In genomic region chr2:167447629-167448028, GRCm38 (mm10) we compare ENCODE assay signal across 16 mouse cellular contexts. TPM values are rescaled to one million over a fixed set of nuclear protein-coding genes. Genes with fewer than 3 reads are reported as not detected.
DNase-seq lines count a peak whose midpoint lies in the region; ATAC-seq and TF ChIP-seq lines count a peak whose summit lies in the region.
"Had no signal": no experiment of that assay in that cellular context is flagged by ENCODE, and none has a peak within 500 bp of the region (broad histone marks: within the 10 kb centered on the region; RNA-seq: fewer than 3 reads in every experiment).

No protein-coding gene starts in this region.

- H3K36me3 ChIP-seq in heart, embryonic 11.5 days (ENCODE audit: control insufficient read depth, insufficient read depth, low read length) = peaks cover 15% of the 10 kb centered on the region
- H3K36me3 ChIP-seq in liver, embryonic 11.5 days (ENCODE audit: control insufficient read depth, insufficient read depth, low read length) = peaks cover 29% of the 10 kb centered on the region
- peaks cover 10% of the 10 kb centered on the region for H3K36me3 ChIP-seq in hindbrain, embryonic 16.5 days (ENCODE audit: control insufficient read depth, insufficient read depth, low read length)

- H3K4me3 ChIP-seq in heart, embryonic 11.5 days (ENCODE audit: low read depth, low read length) = no peak overlapping the region
- H3K4me3 ChIP-seq in bone marrow, adult 2 months (replicated peaks; ENCODE audit: control insufficient read depth, low read depth, low read length) = no peak overlapping the region
- H3K4me3 ChIP-seq in liver, embryonic 11.5 days (ENCODE audit: low read depth, low read length) = no peak overlapping the region
- no peak overlapping the region for H3K4me3 ChIP-seq in hindbrain, embryonic 16.5 days (ENCODE audit: low read length)
- H3K4me3 ChIP-seq: neural tube, embryonic 12.5 days had no signal

- no peaks in the 10 kb centered on the region for H3K27me3 ChIP-seq in heart, embryonic 11.5 days (ENCODE audit: control insufficient read depth, insufficient read depth, low read length)
- no peaks in the 10 kb centered on the region for H3K27me3 ChIP-seq in liver, embryonic 11.5 days (replicated peaks; ENCODE audit: control insufficient read depth, insufficient read depth, low read length)
- H3K27me3 ChIP-seq in hindbrain, embryonic 16.5 days (replicated peaks; ENCODE audit: control insufficient read depth, insufficient read depth, low read length) = no peaks in the 10 kb centered on the region
- H3K27me3 ChIP-seq: neural tube, embryonic 12.5 days had no signal

- 70% methylated on average over 8 of the region's 8 CpGs for WGBS in heart, embryonic 11.5 days (ENCODE audit: insufficient replicate concordance)
- WGBS in bone marrow, adult 2 months = 66% methylated on average over 8 of the region's 8 CpGs
- WGBS in liver, embryonic 11.5 days = 50% methylated on average over 8 of the region's 8 CpGs
- 93% methylated on average over 8 of the region's 8 CpGs for WGBS in hindbrain, embryonic 16.5 days

- ATAC-seq in heart, embryonic 11.5 days (replicated peaks; ENCODE audit: insufficient number of reproducible peaks, low FRiP score, low TSS enrichment) = peak; percentile 92
- ATAC-seq in liver, embryonic 11.5 days (replicated peaks; ENCODE audit: low FRiP score) = peak; percentile 95
- ATAC-seq in megakaryocyte-erythroid progenitor cell, adult 5-6 weeks (replicated peaks; ENCODE audit: low FRiP score, low TSS enrichment, poor library complexity, severe bottlenecking) = peak; percentile 92
- no peak for ATAC-seq in hindbrain, embryonic 16.5 days
- ATAC-seq: hindbrain, postnatal 0 days had no signal

- H3K27ac ChIP-seq in heart, embryonic 11.5 days (ENCODE audit: low read depth, low read length) = peak overlapping the region; percentile 82
- peak overlapping the region; percentile 35 for H3K27ac ChIP-seq in bone marrow, adult 2 months (ENCODE audit: control insufficient read depth, insufficient read depth, low read depth, low read length, poor library complexity)
- peak overlapping the region; percentile 58 for H3K27ac ChIP-seq in liver, embryonic 11.5 days (ENCODE audit: low read depth, low read length)
- no peak overlapping the region for H3K27ac ChIP-seq in hindbrain, embryonic 16.5 days (ENCODE audit: low read depth, low read length)
- H3K27ac ChIP-seq: hindbrain, postnatal 0 days; neural tube, embryonic 12.5 days had no signal

- TF ChIP-seq CTCF in bone marrow, adult 2 months (IDR thresholded peaks at IDR 0.05; ENCODE audit: control insufficient read depth, insufficient read depth, low read length) = no peak

- peak overlapping the region; percentile 6; the same call in 1 of the 2 replicates for H3K4me2 ChIP-seq in heart, embryonic 11.5 days
- peak overlapping the region; percentile 24; the same call in 1 of the 2 replicates for H3K4me2 ChIP-seq in liver, embryonic 11.5 days
- H3K4me2 ChIP-seq in hindbrain, embryonic 16.5 days (ENCODE audit: low read length) = no peak overlapping the region
- H3K4me2 ChIP-seq: neural tube, embryonic 12.5 days had no signal

- DNase-seq in heart, adult 18-20 months = no peak
- DNase-seq in liver, embryonic 11.5 days (ENCODE audit: low spot score) = peak; percentile 61
- DNase-seq in kidney, adult 9 months = no peak
- DNase-seq: adrenal gland, postnatal 10 days; cerebellum, postnatal 14 days; heart, postnatal 14 days; kidney, adult 8-10 months; left cerebral cortex, postnatal 4 days; lung, adult 2 months; thymus, postnatal 4 days had no signal

- TF ChIP-seq POLR2A in bone marrow, adult 2 months (IDR thresholded peaks at IDR 0.05; ENCODE audit: borderline replicate concordance, control insufficient read depth, low read depth, low read length) = no peak

- H3K4me1 ChIP-seq in heart, embryonic 11.5 days (ENCODE audit: control insufficient read depth, insufficient read depth, low read length) = peaks cover 4% of the 10 kb centered on the region; the same call in 1 of the 2 replicates
- peaks cover 2% of the 10 kb centered on the region; the same call in 1 of the 2 replicates for H3K4me1 ChIP-seq in bone marrow, adult 2 months (ENCODE audit: control insufficient read depth, insufficient read depth, low read length)
- peaks cover 34% of the 10 kb centered on the region for H3K4me1 ChIP-seq in liver, embryonic 11.5 days (replicated peaks; ENCODE audit: control insufficient read depth, insufficient read depth, low read length)
- H3K4me1 ChIP-seq in hindbrain, embryonic 16.5 days (ENCODE audit: control insufficient read depth, insufficient read depth, low read depth, low read length) = no peaks in the 10 kb centered on the region; the same call in none of the 2 replicates
- H3K4me1 ChIP-seq: neural tube, embryonic 12.5 days had no signal

- no peak overlapping the region for H3K9ac ChIP-seq in heart, embryonic 11.5 days (ENCODE audit: low read depth, low read length)
- peak overlapping the region; percentile 32; the same call in 1 of the 2 replicates for H3K9ac ChIP-seq in liver, embryonic 11.5 days (ENCODE audit: low read depth, low read length)
- H3K9ac ChIP-seq in hindbrain, embryonic 16.5 days (ENCODE audit: low read depth, low read length) = no peak overlapping the region
- H3K9ac ChIP-seq: neural tube, embryonic 12.5 days had no signal

- no peaks in the 10 kb centered on the region for H3K9me3 ChIP-seq in heart, embryonic 11.5 days (replicated peaks; ENCODE audit: control insufficient read depth, low read length)
- no peaks in the 10 kb centered on the region for H3K9me3 ChIP-seq in liver, embryonic 11.5 days (ENCODE audit: control insufficient read depth, low read length)
- no peaks in the 10 kb centered on the region for H3K9me3 ChIP-seq in hindbrain, embryonic 16.5 days (ENCODE audit: control insufficient read depth, low read length)
- H3K9me3 ChIP-seq: neural tube, embryonic 12.5 days had no signal

RNA-seq across cellular contexts. Expression of gene Slc9a8, which starts 26.1 kb away (rescaled TPM):
- 19.9 and 21.6 TPM in 2 replicates for polyA plus RNA-seq in heart, embryonic 11.5 days (2014; fragmentation: Nextera tagmentation; extraction: Ambion mirVana)
- 10 to 100 TPM; 20.5 to 26.8 TPM for total RNA-seq in heart, adult 18-20 months (2021)
- polyA plus RNA-seq in bone marrow, adult 2 months (2011; ENCODE audit: insufficient read depth, insufficient read length, low replicate concordance, missing spikeins) = 20.2 and 49.4 TPM in 2 replicates
- polyA plus RNA-seq in liver, embryonic 11.5 days (2014; fragmentation: Nextera tagmentation; extraction: Ambion mirVana) = 22.0 and 23.8 TPM in 2 replicates
- 46.2 and 48.6 TPM in 2 replicates for total RNA-seq in megakaryocyte-erythroid progenitor cell, adult 5-6 weeks (2014; fragmentation: Nextera tagmentation)
- total RNA-seq in megakaryocyte-erythroid progenitor cell, adult 5-6 weeks (2017) = 20.5 and 28.3 TPM in 2 replicates
- 18.7 and 19.9 TPM in 2 replicates for polyA plus RNA-seq in hindbrain, embryonic 16.5 days (2015; fragmentation: Nextera tagmentation; extraction: Ambion mirVana)

RNA-seq across cellular contexts. Expression of gene Rnf114, which starts 44.8 kb away (rescaled TPM):
- 58.9 and 68.6 TPM in 2 replicates for polyA plus RNA-seq in heart, embryonic 11.5 days (2014; fragmentation: Nextera tagmentation; extraction: Ambion mirVana)
- total RNA-seq in heart, adult 18-20 months (2021) = 10 to 100 TPM; 72.0 to 72.3 TPM
- 22.4 and 33.5 TPM in 2 replicates for polyA plus RNA-seq in bone marrow, adult 2 months (2011; ENCODE audit: insufficient read depth, insufficient read length, low replicate concordance, missing spikeins)
- 55.9 and 57.7 TPM in 2 replicates for polyA plus RNA-seq in liver, embryonic 11.5 days (2014; fragmentation: Nextera tagmentation; extraction: Ambion mirVana)
- total RNA-seq in megakaryocyte-erythroid progenitor cell, adult 5-6 weeks (2014; fragmentation: Nextera tagmentation) = 30.8 and 34.8 TPM in 2 replicates
- 19.5 and 23.8 TPM in 2 replicates for total RNA-seq in megakaryocyte-erythroid progenitor cell, adult 5-6 weeks (2017)
- polyA plus RNA-seq in hindbrain, embryonic 16.5 days (2015; fragmentation: Nextera tagmentation; extraction: Ambion mirVana) = 112 and 115 TPM in 2 replicates

RNA-seq across cellular contexts. Expression of gene Spata2, which starts 45.1 kb away (rescaled TPM):
- polyA plus RNA-seq in heart, embryonic 11.5 days (2014; fragmentation: Nextera tagmentation; extraction: Ambion mirVana) = 12.3 and 13.8 TPM in 2 replicates
- 10 to 100 TPM; 13.1 to 16.4 TPM for total RNA-seq in heart, adult 18-20 months (2021)
- 4.9 and 9.1 TPM in 2 replicates for polyA plus RNA-seq in bone marrow, adult 2 months (2011; ENCODE audit: insufficient read depth, insufficient read length, low replicate concordance, missing spikeins)
- polyA plus RNA-seq in liver, embryonic 11.5 days (2014; fragmentation: Nextera tagmentation; extraction: Ambion mirVana) = 16.2 and 17.5 TPM in 2 replicates
- total RNA-seq in megakaryocyte-erythroid progenitor cell, adult 5-6 weeks (2014; fragmentation: Nextera tagmentation) = 16.0 and 23.2 TPM in 2 replicates
- 6.8 and 8.1 TPM in 2 replicates for total RNA-seq in megakaryocyte-erythroid progenitor cell, adult 5-6 weeks (2017)
- 30.5 and 33.6 TPM in 2 replicates for polyA plus RNA-seq in hindbrain, embryonic 16.5 days (2015; fragmentation: Nextera tagmentation; extraction: Ambion mirVana)
